Mouse (Mus musculus) small intestine, adult 2 months (tissue): Measurements from ENCODE around the gene Eef1a1. TPM values are rescaled to one million over a fixed set of nuclear protein-coding genes. Genes with fewer than 3 reads are reported as not detected.

ENCODE experiments used
- H3K27ac ChIP-seq: fragments of 200-500 bp; 2 replicates; pipeline ENCODE4 v1.5.1; 2012; ENCODE audit warnings: low read depth, low read length, control low read depth, inconsistent platforms; ENCODE audit not compliant: insufficient read depth
- H3K27me3 ChIP-seq: fragments of 200-500 bp; 2 replicates; pipeline ENCODE4 v1.6.1; 2012; ENCODE audit warnings: mild to moderate bottlenecking, moderate library complexity, low read length, inconsistent platforms; ENCODE audit not compliant: control insufficient read depth, insufficient read depth
- H3K36me3 ChIP-seq: fragments of 200-500 bp; 2 replicates; pipeline ENCODE4 v1.6.1; 2012; ENCODE audit warnings: mild to moderate bottlenecking, low read length, control low read depth, inconsistent platforms; ENCODE audit not compliant: control insufficient read depth, insufficient read depth
- H3K4me1 ChIP-seq: fragments of 200-500 bp; 2 replicates; pipeline ENCODE4 v1.6.1; 2012; ENCODE audit warnings: low read length, inconsistent platforms, mixed read lengths; ENCODE audit not compliant: control insufficient read depth, insufficient read depth, insufficient read length
- H3K4me3 ChIP-seq: fragments of 200-500 bp; 2 replicates; pipeline ENCODE4 v1.5.1; 2012; ENCODE audit warnings: low read depth, mild to moderate bottlenecking, control low read depth, inconsistent platforms, low read length, moderate library complexity
- CTCF ChIP-seq: fragments of 200-500 bp; IDR thresholded peaks from 2 replicates; pipeline ENCODE4 v1.5.1; 2012; ENCODE audit warnings: low read depth, mild to moderate bottlenecking, control low read depth, inconsistent platforms, low read length, moderate library complexity, mixed read lengths; ENCODE audit not compliant: insufficient replicate concordance, insufficient read length; ENCODE audit errors: extremely low read depth
- POLR2A ChIP-seq: fragments of 200-500 bp; IDR thresholded peaks from 2 replicates; pipeline ENCODE4 v1.6.1; 2012; ENCODE audit warnings: low read depth, mild to moderate bottlenecking, control low read depth, inconsistent platforms, low read length, moderate library complexity
- WGBS: fragments of 180-500 bp; shearing (Covaris S2); methylation state at CpG from one replicate; pipeline ENCODE4 v1.1.7; 2018; 5-methylcytosine and 5-hydroxymethylcytosine counted together
- polyA plus RNA-seq: library from polyadenylated mRNA; depleted of rRNA; stranded (reverse); fragments of >200 nt; gene quantifications from 2 replicates; pipeline ENCODE4 v1.2.3, GENCODE M21; 2012

Eef1a1 gene
- polyA plus RNA-seq, 1 experiment, result 1,625 TPM

- H3K4me3 ChIP-seq, result no peak overlapping the region
- TF ChIP-seq POLR2A, result no peak
- TF ChIP-seq CTCF, result no peak
- no peaks in the 10 kb centered on the region for H3K4me1 ChIP-seq
- H3K27me3 ChIP-seq, result no peaks in the 10 kb centered on the region
- WGBS, result 73% methylated on average over 4 of the region's 4 CpGs
- no peak overlapping the region for H3K27ac ChIP-seq
- peaks cover 26% of the 10 kb centered on the region for H3K36me3 ChIP-seq
Observed at GRCm38 (mm10) chr9:78451382-78451781, 37.6 kb downstream of the Eef1a1 start.

GRCm38 (mm10) chr9:78450404-78450803 lies 38.5 kb downstream of the Eef1a1 start:
- Histone ChIP-seq H3K36me3 (peaks cover 24% of the 10 kb centered on the region), H3K4me3 (no peak overlapping the region), H3K27ac (no peak overlapping the region), H3K4me1 (no peaks in the 10 kb centered on the region), H3K27me3 (no peaks in the 10 kb centered on the region)
- WGBS, result 70% methylated on average over 5 of the region's 5 CpGs
- TF ChIP-seq POLR2A (no peak), CTCF (no peak)

- Histone ChIP-seq H3K4me1 (no peaks in the 10 kb centered on the region; the same call in 1 of the 2 replicates), H3K4me3 (peak within 1 kb of the TSS; percentile 90), H3K36me3 (peaks cover 13% of the 10 kb centered on the region), H3K27me3 (no peaks in the 10 kb centered on the region), H3K27ac (peak within 1 kb of the TSS; percentile 71)
- WGBS, result under 1% methylated on average over 96 of the region's 96 CpGs
- TF ChIP-seq CTCF (no peak), POLR2A (peak; percentile 60; the same call in 1 of the 2 replicates)
Observed at GRCm38 (mm10) chr9:78447973-78448873, 40.7 kb downstream of the Eef1a1 start, which contains the start of the genes Mto1 and Gm17324. Gene Mto1, plus strand, starts transcription at chr9:78448208. Gene Gm17324, minus strand, starts transcription at chr9:78448786.

GRCm38 (mm10) chr9:78447606-78447972 lies 41.4 kb downstream of the Eef1a1 start:
- 27% methylated on average over 9 of the region's 9 CpGs for WGBS
- no peaks in the 10 kb centered on the region; the same call in 1 of the 2 replicates for H3K4me1 ChIP-seq

GRCm38 (mm10) chr9:78442579-78443392 lies 46.2 kb downstream of the Eef1a1 start, which contains the start of gene Cgas:
Gene Cgas, minus strand, starts transcription at chr9:78443237.
- H3K27me3 ChIP-seq, result no peaks in the 10 kb centered on the region
- H3K27ac ChIP-seq, result no peak within 1 kb of the TSS
- H3K36me3 ChIP-seq, result no peaks in the 10 kb centered on the region
- TF ChIP-seq CTCF (no peak), POLR2A (peak; percentile 25; the same call in 1 of the 2 replicates)
- WGBS, result under 1% methylated on average over 81 of the region's 81 CpGs
- peak within 1 kb of the TSS; percentile 73 for H3K4me3 ChIP-seq
- peaks cover 2% of the 10 kb centered on the region for H3K4me1 ChIP-seq

More at GRCm38 (mm10) chr9:78447606-78447972, 41.4 kb downstream of the Eef1a1 start:
- H3K27ac ChIP-seq, result no peak overlapping the region
- peak overlapping the region; percentile 90 for H3K4me3 ChIP-seq
- TF ChIP-seq CTCF (no peak), POLR2A (no peak)
- peaks cover 8% of the 10 kb centered on the region; the same call in 1 of the 2 replicates for H3K36me3 ChIP-seq
- H3K27me3 ChIP-seq, result no peaks in the 10 kb centered on the region

GRCm38 (mm10) chr9:78442237-78442578 lies 46.7 kb downstream of the Eef1a1 start:
- no peaks in the 10 kb centered on the region for H3K36me3 ChIP-seq
- 2% methylated on average over 9 of the region's 9 CpGs for WGBS
- H3K4me3 ChIP-seq, result peak overlapping the region; percentile 73
- no peaks in the 10 kb centered on the region for H3K27me3 ChIP-seq
- TF ChIP-seq CTCF (no peak), POLR2A (no peak)
- H3K4me1 ChIP-seq, result peaks cover 2% of the 10 kb centered on the region
- no peak overlapping the region for H3K27ac ChIP-seq
